Comparison of ENCODE assay signal across 19 mouse cellular contexts in the genomic region with DNA sequence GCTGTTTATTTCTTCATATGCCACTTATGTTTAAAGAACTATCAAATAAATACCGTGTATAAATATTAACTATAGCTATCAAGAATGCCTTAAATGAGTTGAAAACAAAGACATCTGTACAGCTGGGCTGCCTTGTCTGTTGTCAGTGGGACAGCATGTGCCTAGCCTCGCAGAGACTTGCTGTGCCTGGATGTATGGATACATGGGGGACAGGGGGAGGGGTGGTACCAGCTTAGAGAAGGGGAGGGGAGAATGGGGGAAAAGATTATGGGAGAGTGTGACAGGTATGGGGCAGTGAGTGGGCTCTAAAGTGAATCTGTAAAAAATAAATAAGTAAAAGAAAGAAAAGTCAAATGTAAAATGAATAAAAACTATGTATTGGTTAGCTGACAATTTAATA.
"Had no signal": no experiment of that assay in that cellular context is flagged by ENCODE, and none has a peak within 500 bp of the region (broad histone marks: within the 10 kb centered on the region; RNA-seq: fewer than 3 reads in every experiment).

No protein-coding gene starts in this region.

- H3K4me3 ChIP-seq: liver, embryonic 13.5 days; liver, embryonic 15.5 days; lung, embryonic 15.5 days; megakaryocyte, embryonic 14.5 days; neural tube, embryonic 13.5 days; stomach, embryonic 15.5 days had no signal

- H3K36me3 ChIP-seq: liver, embryonic 13.5 days; liver, embryonic 15.5 days; lung, embryonic 15.5 days; neural tube, embryonic 13.5 days; stomach, embryonic 15.5 days had no signal

- H3K9ac ChIP-seq: liver, embryonic 13.5 days; liver, embryonic 15.5 days; liver, postnatal 0 days; lung, embryonic 15.5 days; neural tube, embryonic 13.5 days; stomach, embryonic 15.5 days had no signal

- H3K27me3 ChIP-seq: liver, embryonic 13.5 days; liver, embryonic 15.5 days; lung, embryonic 15.5 days; megakaryocyte, embryonic 14.5 days; neural tube, embryonic 13.5 days; stomach, embryonic 15.5 days had no signal

- H3K4me2 ChIP-seq: liver, embryonic 11.5 days; liver, embryonic 13.5 days; liver, embryonic 15.5 days; lung, embryonic 15.5 days; neural tube, embryonic 13.5 days; stomach, embryonic 15.5 days had no signal

- H3K4me1 ChIP-seq: liver, embryonic 13.5 days; liver, embryonic 15.5 days; lung, embryonic 15.5 days; megakaryocyte, embryonic 14.5 days; stomach, embryonic 15.5 days had no signal

- DNase-seq: liver; liver, embryonic 13.5 days; liver, postnatal 0 days; lung, adult 2 months; lung, postnatal 14 days; lung, postnatal 36 days; right cerebral cortex, postnatal 14 days; thymus, adult 2 months; thymus, postnatal 25 days; thymus, postnatal 4 days had no signal

- H3K9me3 ChIP-seq: liver, embryonic 13.5 days; liver, embryonic 15.5 days; lung, embryonic 15.5 days; megakaryocyte, embryonic 14.5 days; neural tube, embryonic 13.5 days; stomach, embryonic 15.5 days had no signal

- H3K27ac ChIP-seq: liver, embryonic 13.5 days; liver, embryonic 15.5 days; lung, embryonic 15.5 days; macrophage; neural tube, embryonic 13.5 days; stomach, embryonic 15.5 days; stomach, postnatal 0 days had no signal

- ATAC-seq: liver, postnatal 0 days; lung, postnatal 0 days had no signal
